Mouse (Mus musculus) stomach, postnatal 0 days (tissue): ENCODE data around the gene Gdpd3.

Experiments
- CTCF ChIP-seq: IDR thresholded peaks from 2 replicates; pipeline ENCODE4 v1.5.1; 2016; ENCODE audit warnings: antibody characterized with exemption, low read depth, mild to moderate bottlenecking, moderate library complexity
- EP300 ChIP-seq: optimal IDR thresholded peaks from 2 replicates; pipeline ENCODE3; 2016; ENCODE audit warnings: antibody characterized with exemption

DNA sequence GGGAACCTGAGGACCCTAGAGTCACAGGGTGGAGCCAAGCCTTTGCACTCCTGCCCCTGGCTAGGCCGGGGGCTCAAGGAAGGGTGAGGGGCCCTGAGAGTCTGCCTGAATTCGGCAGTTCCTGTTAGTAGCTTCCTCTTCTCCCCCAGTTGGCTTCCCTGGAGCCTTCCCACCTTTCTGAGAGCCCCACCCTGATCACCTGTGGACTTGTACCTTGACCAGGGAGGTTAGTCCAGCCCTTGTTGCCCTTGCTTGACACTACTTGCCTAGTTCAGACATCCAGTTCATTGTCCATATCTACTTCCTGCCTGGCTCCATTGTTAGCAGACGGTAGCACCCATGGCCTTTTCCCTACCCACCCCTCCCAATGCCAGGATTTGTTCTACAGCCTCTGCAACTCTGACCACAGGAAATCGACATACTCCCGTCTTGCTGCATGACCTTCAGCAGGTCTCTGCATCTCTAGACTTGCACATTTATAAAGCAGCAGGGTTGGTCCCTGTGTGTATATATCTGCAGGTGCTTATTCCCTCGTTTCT is 4.5 kb upstream of the Gdpd3 start:
- TF ChIP-seq CTCF, result no peak
- no peak for TF ChIP-seq EP300
